Mouse (Mus musculus): ENCODE data around the gene Gm10135. TPM values are rescaled to one million over a fixed set of nuclear protein-coding genes. Genes with fewer than 3 reads are reported as not detected.
A peak's percentile ranks its signal among the peaks of the same experiment; 100 is the strongest.
"Not testable (repeated sequence)": the region's sequence is repeated elsewhere in the genome, so short reads cannot be mapped to it uniquely, and the experiment has no call there.

Gm10135 gene
- polyA plus RNA-seq, 1 experiment from 2014 or later, result not detected

DNA sequence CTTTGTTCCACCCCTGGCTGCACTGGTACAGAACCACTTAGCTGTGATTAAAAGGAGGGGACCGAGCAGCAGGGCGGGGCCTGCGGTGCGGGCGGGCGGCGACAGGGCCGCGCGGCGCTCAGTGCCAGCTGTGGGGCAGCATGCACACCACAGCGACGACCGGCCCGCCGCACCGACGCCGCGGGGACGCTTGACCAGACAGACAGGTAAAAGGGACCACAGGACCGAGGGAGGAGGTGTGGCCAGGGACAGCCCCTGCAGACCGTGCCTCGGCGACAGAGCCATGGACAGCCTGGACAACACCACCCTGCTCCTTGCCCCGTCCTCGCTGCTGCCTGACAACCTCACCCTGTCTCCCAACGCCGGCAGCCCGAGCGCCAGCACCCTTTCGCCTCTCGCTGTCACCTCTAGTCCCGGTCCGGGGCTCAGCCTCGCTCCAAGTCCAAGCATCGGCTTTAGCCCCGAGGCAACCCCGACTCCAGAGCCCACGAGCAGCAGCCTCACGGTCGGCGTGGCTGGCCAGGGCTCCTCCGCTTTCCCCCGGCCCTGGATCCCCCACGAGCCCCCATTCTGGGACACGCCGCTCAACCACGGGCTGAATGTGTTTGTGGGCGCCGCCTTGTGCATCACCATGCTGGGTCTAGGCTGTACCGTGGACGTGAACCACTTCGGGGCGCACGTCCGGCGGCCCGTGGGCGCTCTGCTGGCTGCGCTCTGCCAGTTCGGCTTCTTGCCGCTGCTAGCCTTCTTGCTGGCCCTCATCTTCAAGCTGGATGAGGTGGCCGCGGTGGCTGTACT is 32.5 kb upstream of the Gm10135 start, which contains the start of gene Slc10a4:
Gene Slc10a4 (plus strand): TSS at position 100 of the 798 bp plus-strand sequence.
- H3K4me2 ChIP-seq (ENCODE audit: low read depth), result peak within 1 kb of the TSS; percentile 57
- no peak within 1 kb of the TSS for H3K27ac ChIP-seq (ENCODE audit: low read depth, low read length)
- H3K4me1 ChIP-seq (ENCODE audit: control insufficient read depth, insufficient read depth, low read length), result no peaks in the 10 kb centered on the region
- 11% methylated on average over 52 of the region's 65 CpGs for WGBS
- peak within 1 kb of the TSS; percentile 53; the same call in 1 of the 2 replicates for H3K9ac ChIP-seq (ENCODE audit: low read length)
- peak within 1 kb of the TSS; percentile 43 for H3K4me3 ChIP-seq (ENCODE audit: low read depth, low read length)
- DNase-seq (ENCODE audit: low spot score) (peak; percentile 64), ATAC-seq (ENCODE audit: insufficient read depth, low FRiP score, low TSS enrichment) (peak; percentile 94)
- H3K9me3 ChIP-seq (ENCODE audit: control insufficient read depth, low read length), result no peaks in the 10 kb centered on the region
- no peaks in the 10 kb centered on the region for H3K36me3 ChIP-seq (ENCODE audit: control insufficient read depth, insufficient read depth, low read length)
- H3K27me3 ChIP-seq (ENCODE audit: control insufficient read depth, insufficient read depth, low read length), result peaks cover 10% of the 10 kb centered on the region

DNA sequence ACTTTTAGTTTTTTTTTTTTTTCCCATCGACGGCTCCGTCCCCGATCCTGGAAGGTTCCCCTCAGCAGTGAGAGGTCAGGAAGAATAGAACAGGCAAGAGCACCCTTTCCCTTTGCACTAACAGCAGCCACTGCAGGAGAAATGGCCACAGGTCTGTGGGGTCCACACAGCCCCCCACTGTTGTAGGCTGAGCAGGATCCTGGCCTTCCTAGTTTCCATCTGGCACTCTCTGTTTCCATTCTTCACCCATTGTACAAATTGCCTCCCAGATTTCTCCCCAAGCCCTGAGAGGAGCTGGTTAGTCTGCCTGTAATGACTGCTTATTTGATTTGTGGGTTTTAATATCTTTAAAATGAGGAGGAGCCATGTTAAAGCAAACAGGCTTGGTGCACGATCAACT is 29.5 kb upstream of the Gm10135 start:
- WGBS, result 87% methylated on average over 5 of the region's 5 CpGs
- ATAC-seq (ENCODE audit: insufficient read depth, low FRiP score, low TSS enrichment), result no peak
- Histone ChIP-seq H3K9me3 (ENCODE audit: control insufficient read depth, low read length) (no peaks in the 10 kb centered on the region), H3K4me3 (ENCODE audit: low read depth, low read length) (no peak overlapping the region), H3K36me3 (ENCODE audit: control insufficient read depth, insufficient read depth, low read length) (no peaks in the 10 kb centered on the region), H3K27me3 (ENCODE audit: control insufficient read depth, insufficient read depth, low read length) (peaks cover 10% of the 10 kb centered on the region), H3K4me1 (ENCODE audit: control insufficient read depth, insufficient read depth, low read length) (no peaks in the 10 kb centered on the region), H3K4me2 (ENCODE audit: low read depth) (no peak overlapping the region), H3K27ac (ENCODE audit: low read depth, low read length) (no peak overlapping the region), H3K9ac (ENCODE audit: low read length) (no peak overlapping the region)
- DNase-seq (ENCODE audit: low spot score), result no peak

DNA sequence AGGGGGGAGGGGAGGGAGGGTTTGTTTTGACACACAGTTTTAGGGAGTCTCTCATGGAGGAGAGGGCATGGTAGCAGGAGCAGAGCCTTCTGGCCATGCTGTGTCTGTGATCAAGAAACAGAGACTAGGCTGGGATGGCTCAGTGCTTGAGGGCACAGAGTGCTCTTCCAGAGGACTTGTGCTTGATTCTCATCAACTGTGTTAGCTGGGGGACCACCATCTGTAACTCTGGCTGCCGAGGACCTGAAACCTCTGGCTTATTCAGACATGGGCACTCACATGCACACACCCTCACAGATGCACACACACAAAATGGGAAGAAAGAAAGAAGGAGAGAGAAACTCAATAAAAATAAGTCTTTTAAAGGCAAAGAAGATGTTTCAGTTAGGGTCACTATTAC is 24.0 kb upstream of the Gm10135 start:
- H3K36me3 ChIP-seq (ENCODE audit: control insufficient read depth, insufficient read depth, low read length); H3K9me3 ChIP-seq (ENCODE audit: control insufficient read depth, low read length); H3K27ac ChIP-seq (ENCODE audit: low read depth, low read length); H3K4me2 ChIP-seq (ENCODE audit: low read depth); H3K27me3 ChIP-seq (ENCODE audit: control insufficient read depth, insufficient read depth, low read length); H3K4me3 ChIP-seq (ENCODE audit: low read depth, low read length); H3K9ac ChIP-seq (ENCODE audit: low read length); ATAC-seq (ENCODE audit: insufficient read depth, low FRiP score, low TSS enrichment); DNase-seq (ENCODE audit: low spot score); H3K4me1 ChIP-seq (ENCODE audit: control insufficient read depth, insufficient read depth, low read length): not testable (repeated sequence)
- 88% methylated on average over 1 of the region's 1 CpGs for WGBS

DNA sequence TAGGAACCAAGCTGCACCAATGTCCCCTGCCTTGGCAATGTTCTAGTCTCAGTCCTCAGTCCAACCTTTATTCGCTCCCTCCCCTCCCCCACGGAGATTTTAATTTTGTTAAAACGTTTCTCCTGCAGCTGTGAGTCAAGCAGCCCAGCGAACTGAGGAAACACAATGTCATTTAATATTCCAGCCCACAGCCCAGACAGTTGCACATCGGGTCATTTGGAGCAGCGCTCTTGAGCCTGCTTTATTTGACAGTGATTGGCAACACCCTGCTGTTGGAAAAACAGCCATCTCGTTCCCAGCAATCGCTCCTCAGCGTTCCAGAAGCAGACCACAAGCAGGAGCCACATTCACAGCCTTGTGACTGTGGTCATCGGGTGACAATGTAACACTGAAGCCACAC is 20.9 kb upstream of the Gm10135 start:
- DNase-seq (ENCODE audit: low spot score), result no peak
- 36% methylated on average over 10 of the region's 10 CpGs for WGBS
- H3K9ac ChIP-seq (ENCODE audit: low read length), result no peak overlapping the region
- H3K4me2 ChIP-seq (ENCODE audit: low read depth), result no peak overlapping the region
- H3K27ac ChIP-seq (ENCODE audit: low read depth, low read length), result 0 out of 2 replicates have a peak overlapping the region, but pooled peaks have one; percentile 8
- H3K36me3 ChIP-seq (ENCODE audit: control insufficient read depth, insufficient read depth, low read length), result no peaks in the 10 kb centered on the region
- peaks cover 8% of the 10 kb centered on the region; the same call in 1 of the 2 replicates for H3K4me1 ChIP-seq (ENCODE audit: control insufficient read depth, insufficient read depth, low read length)
- no peak for ATAC-seq (ENCODE audit: insufficient read depth, low FRiP score, low TSS enrichment)
- no peaks in the 10 kb centered on the region for H3K27me3 ChIP-seq (ENCODE audit: control insufficient read depth, insufficient read depth, low read length)
- no peak overlapping the region for H3K4me3 ChIP-seq (ENCODE audit: low read depth, low read length)
- no peaks in the 10 kb centered on the region for H3K9me3 ChIP-seq (ENCODE audit: control insufficient read depth, low read length)

DNA sequence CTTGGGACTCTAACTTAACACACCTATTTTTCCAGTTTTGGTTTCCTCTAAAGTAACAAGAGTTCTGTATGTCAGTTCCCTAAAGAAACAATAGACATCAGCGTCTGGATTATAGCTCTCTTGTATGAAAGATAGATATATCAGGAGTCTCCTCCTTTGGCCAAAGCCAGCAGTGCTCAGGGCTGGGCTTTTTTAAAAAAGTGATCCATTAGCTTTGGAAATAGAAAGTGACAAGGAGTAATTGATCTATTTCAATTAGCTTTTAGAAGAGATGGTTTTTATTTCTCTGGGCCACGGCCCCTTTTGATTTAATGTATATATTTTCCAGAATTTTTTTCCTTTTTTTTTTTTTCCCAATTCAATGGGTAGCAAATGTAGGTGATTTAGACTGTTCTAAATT is 20.4 kb upstream of the Gm10135 start:
- DNase-seq (ENCODE audit: low spot score), result no peak
- Histone ChIP-seq H3K4me3 (ENCODE audit: low read depth, low read length) (no peak overlapping the region), H3K27me3 (ENCODE audit: control insufficient read depth, insufficient read depth, low read length) (no peaks in the 10 kb centered on the region), H3K27ac (ENCODE audit: low read depth, low read length) (no peak overlapping the region), H3K4me2 (ENCODE audit: low read depth) (no peak overlapping the region), H3K4me1 (ENCODE audit: control insufficient read depth, insufficient read depth, low read length) (peaks cover 8% of the 10 kb centered on the region; the same call in 1 of the 2 replicates), H3K36me3 (ENCODE audit: control insufficient read depth, insufficient read depth, low read length) (no peaks in the 10 kb centered on the region), H3K9me3 (ENCODE audit: control insufficient read depth, low read length) (no peaks in the 10 kb centered on the region), H3K9ac (ENCODE audit: low read length) (no peak overlapping the region)
- no peak for ATAC-seq (ENCODE audit: insufficient read depth, low FRiP score, low TSS enrichment)
- 70% methylated on average over 2 of the region's 2 CpGs for WGBS

DNA sequence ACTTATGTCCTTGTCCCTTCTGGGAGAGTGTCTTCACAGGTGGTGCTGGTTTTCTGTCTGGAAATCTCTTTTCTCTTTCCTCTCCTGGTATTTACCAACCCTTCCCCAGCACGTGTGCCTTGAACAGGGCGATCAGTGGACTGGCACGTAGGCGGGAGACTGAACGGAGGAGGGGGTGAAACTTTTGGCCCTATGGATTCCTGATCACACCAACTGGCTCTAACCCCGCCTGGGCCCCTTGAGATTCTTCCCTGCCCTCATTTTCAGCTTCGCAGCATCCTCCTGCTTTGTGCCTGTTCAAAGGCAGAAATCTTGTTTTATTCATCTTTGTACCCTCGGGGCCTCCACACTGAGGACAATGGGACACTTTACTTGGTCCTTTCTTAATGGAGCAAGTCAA is 19.9 kb upstream of the Gm10135 start:
- no peaks in the 10 kb centered on the region for H3K36me3 ChIP-seq (ENCODE audit: control insufficient read depth, insufficient read depth, low read length)
- H3K4me2 ChIP-seq (ENCODE audit: low read depth), result no peak overlapping the region
- H3K4me3 ChIP-seq (ENCODE audit: low read depth, low read length), result no peak overlapping the region
- WGBS, result 33% methylated on average over 8 of the region's 8 CpGs
- no peaks in the 10 kb centered on the region for H3K27me3 ChIP-seq (ENCODE audit: control insufficient read depth, insufficient read depth, low read length)
- no peak overlapping the region for H3K9ac ChIP-seq (ENCODE audit: low read length)
- peaks cover 8% of the 10 kb centered on the region; the same call in 1 of the 2 replicates for H3K4me1 ChIP-seq (ENCODE audit: control insufficient read depth, insufficient read depth, low read length)
- no peak overlapping the region for H3K27ac ChIP-seq (ENCODE audit: low read depth, low read length)
- H3K9me3 ChIP-seq (ENCODE audit: control insufficient read depth, low read length), result no peaks in the 10 kb centered on the region
- DNase-seq (ENCODE audit: low spot score) (no peak), ATAC-seq (ENCODE audit: insufficient read depth, low FRiP score, low TSS enrichment) (no peak)

DNA sequence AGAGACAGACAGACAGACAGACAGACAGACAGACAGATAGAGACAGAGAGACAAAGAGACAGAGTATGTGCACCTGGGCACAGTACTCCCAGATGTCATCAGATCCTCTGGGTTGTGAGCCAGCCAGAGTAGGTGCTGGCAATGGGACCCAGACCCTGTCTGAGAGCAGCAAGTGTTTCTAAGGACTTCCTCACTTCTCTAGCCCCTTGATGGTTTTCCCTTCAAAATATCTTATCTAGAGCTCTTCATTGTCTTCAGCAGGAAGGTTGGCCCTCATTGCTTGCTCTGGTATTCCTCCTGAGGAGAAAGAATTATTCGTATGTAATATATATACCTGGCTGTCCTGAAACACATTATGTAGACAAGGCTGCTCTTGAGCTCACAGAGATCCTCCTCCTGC is 18.0 kb upstream of the Gm10135 start:
- no peak for DNase-seq (ENCODE audit: low spot score)
- no peaks in the 10 kb centered on the region for H3K36me3 ChIP-seq (ENCODE audit: control insufficient read depth, insufficient read depth, low read length)
- H3K27me3 ChIP-seq (ENCODE audit: control insufficient read depth, insufficient read depth, low read length), result no peaks in the 10 kb centered on the region
- H3K27ac ChIP-seq (ENCODE audit: low read depth, low read length), result no peak overlapping the region
- no peak overlapping the region for H3K9ac ChIP-seq (ENCODE audit: low read length)
- H3K9me3 ChIP-seq (ENCODE audit: control insufficient read depth, low read length), result no peaks in the 10 kb centered on the region
- H3K4me1 ChIP-seq (ENCODE audit: control insufficient read depth, insufficient read depth, low read length), result peaks cover 8% of the 10 kb centered on the region; the same call in 1 of the 2 replicates
- 88% methylated on average over 1 of the region's 1 CpGs for WGBS
- no peak overlapping the region for H3K4me2 ChIP-seq (ENCODE audit: low read depth)
- ATAC-seq (ENCODE audit: insufficient read depth, low FRiP score, low TSS enrichment), result no peak
- no peak overlapping the region for H3K4me3 ChIP-seq (ENCODE audit: low read depth, low read length)

DNA sequence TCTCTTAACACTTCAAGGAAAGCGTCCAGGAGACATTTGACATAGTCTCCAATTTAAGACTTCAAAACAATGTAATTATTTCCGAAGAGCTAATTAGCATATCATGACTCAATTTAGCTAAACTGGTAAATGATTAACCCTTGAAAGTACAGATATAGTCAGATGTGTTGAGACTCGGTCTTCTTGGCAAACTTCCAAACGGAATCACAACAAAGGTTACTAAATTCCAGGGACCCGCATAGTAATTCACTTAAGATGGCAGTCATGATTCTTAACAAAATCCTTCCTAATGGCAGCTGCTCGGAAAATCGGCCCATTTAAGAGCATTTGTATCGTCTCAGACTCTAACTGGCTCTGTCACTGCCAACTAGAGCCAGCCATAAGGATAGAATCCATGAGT is 15.3 kb upstream of the Gm10135 start:
- no peak overlapping the region for H3K9ac ChIP-seq (ENCODE audit: low read length)
- H3K27ac ChIP-seq (ENCODE audit: low read depth, low read length), result no peak overlapping the region
- H3K36me3 ChIP-seq (ENCODE audit: control insufficient read depth, insufficient read depth, low read length), result no peaks in the 10 kb centered on the region
- H3K27me3 ChIP-seq (ENCODE audit: control insufficient read depth, insufficient read depth, low read length), result no peaks in the 10 kb centered on the region
- H3K4me1 ChIP-seq (ENCODE audit: control insufficient read depth, insufficient read depth, low read length), result peaks cover 5% of the 10 kb centered on the region; the same call in 1 of the 2 replicates
- no peak for ATAC-seq (ENCODE audit: insufficient read depth, low FRiP score, low TSS enrichment)
- H3K4me3 ChIP-seq (ENCODE audit: low read depth, low read length), result no peak overlapping the region
- WGBS, result 84% methylated on average over 8 of the region's 8 CpGs
- H3K9me3 ChIP-seq (ENCODE audit: control insufficient read depth, low read length), result no peaks in the 10 kb centered on the region
- H3K4me2 ChIP-seq (ENCODE audit: low read depth), result no peak overlapping the region
- DNase-seq (ENCODE audit: low spot score), result no peak

DNA sequence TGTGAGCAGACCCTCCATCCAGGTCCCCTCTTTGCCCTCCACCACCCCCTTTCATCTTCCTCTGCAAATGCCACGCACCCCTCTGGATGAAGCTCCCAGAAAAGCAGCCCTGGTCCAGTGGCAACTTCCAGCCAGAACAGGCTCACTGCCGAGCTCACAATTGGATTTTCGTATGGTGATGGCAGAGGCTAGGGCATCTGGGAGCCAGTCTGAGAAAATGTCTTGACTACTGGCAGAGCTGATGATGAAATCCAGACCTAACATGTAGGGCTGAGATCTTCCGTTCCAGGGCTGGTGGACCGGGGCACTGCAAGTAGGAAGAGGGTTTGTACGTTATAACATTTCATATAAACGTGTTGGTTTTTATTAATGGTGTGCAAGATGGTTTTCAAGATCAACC is 13.3 kb upstream of the Gm10135 start:
- Histone ChIP-seq H3K4me1 (ENCODE audit: control insufficient read depth, insufficient read depth, low read length) (no peaks in the 10 kb centered on the region), H3K4me3 (ENCODE audit: low read depth, low read length) (no peak overlapping the region), H3K9me3 (ENCODE audit: control insufficient read depth, low read length) (no peaks in the 10 kb centered on the region), H3K27ac (ENCODE audit: low read depth, low read length) (no peak overlapping the region), H3K9ac (ENCODE audit: low read length) (no peak overlapping the region), H3K27me3 (ENCODE audit: control insufficient read depth, insufficient read depth, low read length) (no peaks in the 10 kb centered on the region), H3K36me3 (ENCODE audit: control insufficient read depth, insufficient read depth, low read length) (no peaks in the 10 kb centered on the region), H3K4me2 (ENCODE audit: low read depth) (no peak overlapping the region)
- DNase-seq (ENCODE audit: low spot score) (no peak), ATAC-seq (ENCODE audit: insufficient read depth, low FRiP score, low TSS enrichment) (no peak)
- 90% methylated on average over 7 of the region's 7 CpGs for WGBS
